Mouse (Mus musculus): ENCODE measurements around the gene Psg17. TPM values are rescaled to one million over a fixed set of nuclear protein-coding genes. Genes with fewer than 3 reads are reported as not detected.
"Not testable (repeated sequence)": the region's sequence is repeated elsewhere in the genome, so short reads cannot be mapped to it uniquely, and the experiment has no call there.

Gene Psg17
- polyA plus RNA-seq, 1 experiment from 2014 or later: not detected

- Histone ChIP-seq H3K9ac (no peak overlapping the region), H3K4me2 (no peak overlapping the region), H3K9me3 (replicated peaks) (no peaks in the 10 kb centered on the region), H3K36me3 (no peaks in the 10 kb centered on the region), H3K27me3 (replicated peaks) (no peaks in the 10 kb centered on the region), H3K27ac (no peak overlapping the region), H3K4me1 (no peaks in the 10 kb centered on the region), H3K4me3 (no peak overlapping the region)
- no peak for ATAC-seq
- 50% methylated on average over 9 of the region's 9 CpGs for WGBS (ENCODE audit: insufficient replicate concordance)
These were observed 7.2 kb upstream of the Psg17 start for GRCm38 (mm10) chr7:18828592-18828991.

- 61% methylated on average over 26 of the region's 26 CpGs for WGBS (ENCODE audit: insufficient replicate concordance)
- no peaks in the 10 kb centered on the region for H3K9me3 ChIP-seq (replicated peaks)
- no peak overlapping the region for H3K4me3 ChIP-seq
- H3K27ac ChIP-seq: no peak overlapping the region
- no peaks in the 10 kb centered on the region for H3K4me1 ChIP-seq
- peak; percentile 51 for ATAC-seq
- no peak overlapping the region for H3K4me2 ChIP-seq
- no peak overlapping the region for H3K9ac ChIP-seq
- no peaks in the 10 kb centered on the region for H3K27me3 ChIP-seq (replicated peaks)
- no peaks in the 10 kb centered on the region for H3K36me3 ChIP-seq
These were observed 6.6 kb upstream of the Psg17 start for GRCm38 (mm10) chr7:18827792-18828546.

- Histone ChIP-seq H3K9ac (no peak overlapping the region), H3K9me3 (replicated peaks) (no peaks in the 10 kb centered on the region), H3K4me2 (no peak overlapping the region), H3K4me3 (no peak overlapping the region), H3K4me1 (no peaks in the 10 kb centered on the region), H3K27me3 (replicated peaks) (no peaks in the 10 kb centered on the region), H3K27ac (no peak overlapping the region), H3K36me3 (no peaks in the 10 kb centered on the region)
- 71% methylated on average over 9 of the region's 9 CpGs for WGBS (ENCODE audit: insufficient replicate concordance)
- no peak for ATAC-seq
These were observed 3.1 kb downstream of the Psg17 start for GRCm38 (mm10) chr7:18818301-18818700.

GRCm38 (mm10) chr7:18803526-18803925, 17.9 kb downstream of the Psg17 start:
- ATAC-seq: no peak
- Histone ChIP-seq H3K4me2 (no peak overlapping the region), H3K27ac (no peak overlapping the region), H3K9me3 (replicated peaks) (no peaks in the 10 kb centered on the region), H3K4me1 (no peaks in the 10 kb centered on the region), H3K27me3 (replicated peaks) (no peaks in the 10 kb centered on the region), H3K4me3 (no peak overlapping the region), H3K9ac (no peak overlapping the region), H3K36me3 (no peaks in the 10 kb centered on the region)

GRCm38 (mm10) chr7:18799129-18799528, 22.3 kb downstream of the Psg17 start:
- no peak overlapping the region for H3K27ac ChIP-seq
- H3K27me3 ChIP-seq (replicated peaks): no peaks in the 10 kb centered on the region
- no peak overlapping the region for H3K4me2 ChIP-seq
- no peaks in the 10 kb centered on the region for H3K9me3 ChIP-seq (replicated peaks)
- ATAC-seq: no peak
- H3K36me3 ChIP-seq: no peaks in the 10 kb centered on the region
- H3K9ac ChIP-seq: no peak overlapping the region
- WGBS (ENCODE audit: insufficient replicate concordance): 33% methylated on average over 3 of the region's 3 CpGs
- H3K4me3 ChIP-seq: no peak overlapping the region
- H3K4me1 ChIP-seq: no peaks in the 10 kb centered on the region

GRCm38 (mm10) chr7:18798420-18798819, 23.0 kb downstream of the Psg17 start, which contains the start of gene Psg19:
TSS of gene Psg19 (minus strand) at chr7:18798520.
- no peak within 1 kb of the TSS for H3K27ac ChIP-seq
- no peak for ATAC-seq
- H3K4me1 ChIP-seq: no peaks in the 10 kb centered on the region
- no peaks in the 10 kb centered on the region for H3K9me3 ChIP-seq (replicated peaks)
- 57% methylated on average over 1 of the region's 1 CpGs for WGBS (ENCODE audit: insufficient replicate concordance)
- no peaks in the 10 kb centered on the region for H3K27me3 ChIP-seq (replicated peaks)
- no peaks in the 10 kb centered on the region for H3K36me3 ChIP-seq
- no peak within 1 kb of the TSS for H3K9ac ChIP-seq
- no peak within 1 kb of the TSS for H3K4me3 ChIP-seq
- no peak within 1 kb of the TSS for H3K4me2 ChIP-seq

GRCm38 (mm10) chr7:18790671-18791070, 30.7 kb downstream of the Psg17 start:
- H3K27me3 ChIP-seq (replicated peaks); H3K9ac ChIP-seq; H3K4me2 ChIP-seq; H3K9me3 ChIP-seq (replicated peaks); H3K4me1 ChIP-seq; H3K36me3 ChIP-seq; H3K27ac ChIP-seq; ATAC-seq; H3K4me3 ChIP-seq: not testable (repeated sequence)

- not testable (repeated sequence) for H3K4me3 ChIP-seq; H3K36me3 ChIP-seq; H3K4me2 ChIP-seq; H3K9me3 ChIP-seq (replicated peaks); H3K27ac ChIP-seq; H3K9ac ChIP-seq; H3K4me1 ChIP-seq; ATAC-seq; H3K27me3 ChIP-seq (replicated peaks)
- 26% methylated on average over 2 of the region's 2 CpGs for WGBS (ENCODE audit: insufficient replicate concordance)
These were observed 40.1 kb downstream of the Psg17 start for GRCm38 (mm10) chr7:18781301-18781700.

GRCm38 (mm10) chr7:18779337-18779781, 42.0 kb downstream of the Psg17 start:
- Histone ChIP-seq H3K9me3 (replicated peaks) (no peaks in the 10 kb centered on the region), H3K36me3 (no peaks in the 10 kb centered on the region), H3K4me2 (no peak overlapping the region), H3K4me1 (no peaks in the 10 kb centered on the region), H3K4me3 (no peak overlapping the region), H3K9ac (no peak overlapping the region), H3K27ac (no peak overlapping the region), H3K27me3 (replicated peaks) (no peaks in the 10 kb centered on the region)
- ATAC-seq: no peak

Other genes starting within 250 kb of the Psg17 start
- gene Psg23, start 205.1 kb downstream of the Psg17 start, polyA plus RNA-seq (2016; fragmentation: Nextera tagmentation; extraction: Ambion mirVana): not detected in 2 replicates
- not detected in 2 replicates for gene Psg21, start 164.9 kb downstream of the Psg17 start, polyA plus RNA-seq (2016; fragmentation: Nextera tagmentation; extraction: Ambion mirVana)
- gene Psg20, start 135.4 kb downstream of the Psg17 start, polyA plus RNA-seq (2016; fragmentation: Nextera tagmentation; extraction: Ambion mirVana): not detected in 2 replicates
- gene Psg22, start 103.5 kb downstream of the Psg17 start, polyA plus RNA-seq (2016; fragmentation: Nextera tagmentation; extraction: Ambion mirVana): 0.06 TPM in 1 of 2 replicates, not detected in the other
- not detected in 2 replicates for gene Psg19, start 23.1 kb downstream of the Psg17 start, polyA plus RNA-seq (2016; fragmentation: Nextera tagmentation; extraction: Ambion mirVana)
- 0.07 and 0.10 TPM in 2 replicates for gene Mill2, start 18.4 kb upstream of the Psg17 start, polyA plus RNA-seq (2016; fragmentation: Nextera tagmentation; extraction: Ambion mirVana)
- 8.9 and 10.0 TPM in 2 replicates for gene Pglyrp1, start 49.7 kb upstream of the Psg17 start, polyA plus RNA-seq (2016; fragmentation: Nextera tagmentation; extraction: Ambion mirVana)
- 16.8 and 18.3 TPM in 2 replicates for gene Ccdc61, start 88.8 kb upstream of the Psg17 start, polyA plus RNA-seq (2016; fragmentation: Nextera tagmentation; extraction: Ambion mirVana)
- gene Nova2, start 104.3 kb upstream of the Psg17 start, polyA plus RNA-seq (2016; fragmentation: Nextera tagmentation; extraction: Ambion mirVana): 0.13 and 0.16 TPM in 2 replicates
- not detected in 2 replicates for gene Nanos2, start 165.8 kb upstream of the Psg17 start, polyA plus RNA-seq (2016; fragmentation: Nextera tagmentation; extraction: Ambion mirVana)
- 1.3 and 1.7 TPM in 2 replicates for gene Mypop, start 169.6 kb upstream of the Psg17 start, polyA plus RNA-seq (2016; fragmentation: Nextera tagmentation; extraction: Ambion mirVana)
- 20.1 and 22.3 TPM in 2 replicates for gene Irf2bp1, start 182.4 kb upstream of the Psg17 start, polyA plus RNA-seq (2016; fragmentation: Nextera tagmentation; extraction: Ambion mirVana)
- 25.3 and 26.6 TPM in 2 replicates for gene Foxa3, start 201.9 kb upstream of the Psg17 start, polyA plus RNA-seq (2016; fragmentation: Nextera tagmentation; extraction: Ambion mirVana)
- gene Sympk, start 202.8 kb upstream of the Psg17 start, polyA plus RNA-seq (2016; fragmentation: Nextera tagmentation; extraction: Ambion mirVana): 30.3 and 33.3 TPM in 2 replicates
- not detected in 2 replicates for gene Rsph6a, start 233.1 kb upstream of the Psg17 start, polyA plus RNA-seq (2016; fragmentation: Nextera tagmentation; extraction: Ambion mirVana)